Mouse (Mus musculus): ENCODE measurements around the gene Gm49661. TPM values are rescaled to one million over a fixed set of nuclear protein-coding genes. Genes with fewer than 3 reads are reported as not detected.

Gene Gm49661
- polyA plus RNA-seq, 1 experiment: not detected

DNA sequence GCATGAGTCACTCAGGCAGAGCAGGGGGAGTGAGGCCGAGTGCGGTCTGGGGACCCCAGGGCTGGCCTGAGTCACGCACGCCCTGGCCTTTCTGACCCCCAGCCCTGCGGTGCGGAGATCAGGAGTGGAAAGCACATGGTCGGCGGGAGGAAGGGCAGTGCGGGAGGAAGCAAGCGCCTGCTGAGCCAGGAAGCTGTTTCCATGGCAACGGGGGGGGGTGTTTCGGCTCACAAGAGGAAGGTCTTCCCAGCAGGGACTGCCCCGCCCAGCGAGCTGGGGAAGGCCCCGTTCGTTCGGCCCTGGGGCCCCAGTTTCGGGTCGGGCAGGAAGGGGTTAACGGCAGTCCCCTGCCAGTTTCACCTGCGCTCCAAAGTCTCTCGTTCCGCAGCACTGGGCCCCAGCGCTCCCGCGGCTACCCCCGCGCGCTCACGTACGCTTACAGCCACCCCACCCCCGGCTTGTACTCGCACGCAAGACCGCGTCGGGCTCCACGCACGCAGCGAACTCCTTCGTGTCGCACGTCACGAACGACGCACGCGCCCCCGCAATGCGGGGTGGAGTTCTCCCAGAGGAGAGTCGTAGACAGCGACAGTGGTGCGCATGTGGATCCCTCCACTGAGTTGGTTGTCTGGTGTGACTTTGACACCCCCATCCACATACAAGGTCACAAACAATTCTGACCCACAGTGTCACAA lies 16.6 kb upstream of the Gm49661 start:
- Histone ChIP-seq H3K4me1 (replicated peaks; ENCODE audit: control insufficient read depth, insufficient read depth, low read length) (peaks cover 39% of the 10 kb centered on the region), H3K4me3 (ENCODE audit: control insufficient read depth, insufficient read depth, low read length) (peak overlapping the region; percentile 58), H3K27me3 (ENCODE audit: control insufficient read depth, insufficient read depth, low read length) (no peaks in the 10 kb centered on the region), H3K27ac (ENCODE audit: control insufficient read depth, insufficient read depth, low read length) (peak overlapping the region; percentile 33), H3K36me3 (ENCODE audit: control insufficient read depth, insufficient read depth, low read length) (no peaks in the 10 kb centered on the region)
- WGBS: under 1% methylated on average over 53 of the region's 53 CpGs
- DNase-seq: peak; percentile 90
- TF ChIP-seq CTCF (IDR thresholded peaks at IDR 0.05; ENCODE audit: borderline replicate concordance, control insufficient read depth, extremely low read depth, insufficient read depth, low read length, poor library complexity) (no peak), POLR2A (IDR thresholded peaks at IDR 0.05; ENCODE audit: control insufficient read depth, extremely low read depth, insufficient read depth, low read length, poor library complexity) (no peak; the same call in 1 of the 2 replicates)

DNA sequence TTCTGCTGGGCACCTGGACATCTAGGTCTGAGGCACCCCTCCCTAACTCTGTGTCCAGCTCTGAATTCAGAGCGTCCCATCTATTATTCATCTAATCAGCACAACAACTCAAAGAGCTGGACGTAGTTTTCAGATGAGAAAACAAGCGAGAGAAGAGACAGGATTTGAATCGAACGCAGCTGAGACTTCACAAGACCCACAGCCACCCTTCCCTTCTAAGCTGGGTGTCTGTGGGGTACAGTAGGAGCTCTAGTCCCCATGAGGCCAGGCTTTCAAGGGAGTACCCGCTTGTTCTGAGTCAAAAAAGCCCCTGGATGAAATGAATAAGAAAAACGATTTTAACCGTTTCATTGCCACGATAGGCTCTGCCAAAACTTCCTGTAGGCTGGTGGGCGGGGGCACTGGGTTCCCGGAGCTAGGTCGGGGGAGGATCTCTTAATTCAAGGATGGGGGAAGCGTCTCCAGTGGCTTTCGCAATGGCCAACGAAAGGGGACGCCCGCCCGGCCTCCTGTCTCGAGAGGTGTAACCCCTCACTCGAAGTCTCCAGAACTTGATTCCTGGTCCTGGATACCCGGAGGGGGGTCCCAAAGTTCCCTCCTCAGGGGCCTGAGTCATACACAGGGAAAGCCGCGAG lies 15.9 kb upstream of the Gm49661 start:
- Histone ChIP-seq H3K27me3 (ENCODE audit: control insufficient read depth, insufficient read depth, low read length) (no peaks in the 10 kb centered on the region), H3K36me3 (ENCODE audit: control insufficient read depth, insufficient read depth, low read length) (no peaks in the 10 kb centered on the region), H3K4me1 (replicated peaks; ENCODE audit: control insufficient read depth, insufficient read depth, low read length) (peaks cover 40% of the 10 kb centered on the region), H3K4me3 (ENCODE audit: control insufficient read depth, insufficient read depth, low read length) (peak overlapping the region; percentile 58), H3K27ac (ENCODE audit: control insufficient read depth, insufficient read depth, low read length) (peak overlapping the region; percentile 22; the same call in 1 of the 2 replicates)
- TF ChIP-seq POLR2A (IDR thresholded peaks at IDR 0.05; ENCODE audit: control insufficient read depth, extremely low read depth, insufficient read depth, low read length, poor library complexity): no peak
- no peak for TF ChIP-seq CTCF (IDR thresholded peaks at IDR 0.05; ENCODE audit: borderline replicate concordance, control insufficient read depth, extremely low read depth, insufficient read depth, low read length, poor library complexity)
- WGBS: 5% methylated on average over 23 of the region's 23 CpGs
- DNase-seq: no peak

- Histone ChIP-seq H3K4me3 (ENCODE audit: control insufficient read depth, insufficient read depth, low read length) (no peak overlapping the region), H3K36me3 (ENCODE audit: control insufficient read depth, insufficient read depth, low read length) (no peaks in the 10 kb centered on the region), H3K4me1 (replicated peaks; ENCODE audit: control insufficient read depth, insufficient read depth, low read length) (peaks cover 46% of the 10 kb centered on the region), H3K27me3 (ENCODE audit: control insufficient read depth, insufficient read depth, low read length) (no peaks in the 10 kb centered on the region), H3K27ac (ENCODE audit: control insufficient read depth, insufficient read depth, low read length) (peak overlapping the region; percentile 22; the same call in 1 of the 2 replicates)
- DNase-seq: peak; percentile 28
- WGBS: 62% methylated on average over 16 of the region's 16 CpGs
- no peak for TF ChIP-seq POLR2A (IDR thresholded peaks at IDR 0.05; ENCODE audit: control insufficient read depth, extremely low read depth, insufficient read depth, low read length, poor library complexity)
- no peak for TF ChIP-seq CTCF (IDR thresholded peaks at IDR 0.05; ENCODE audit: borderline replicate concordance, control insufficient read depth, extremely low read depth, insufficient read depth, low read length, poor library complexity)
Observed at GRCm38 (mm10) chr8:84984294-84985048, 15.2 kb upstream of the Gm49661 start.

DNA sequence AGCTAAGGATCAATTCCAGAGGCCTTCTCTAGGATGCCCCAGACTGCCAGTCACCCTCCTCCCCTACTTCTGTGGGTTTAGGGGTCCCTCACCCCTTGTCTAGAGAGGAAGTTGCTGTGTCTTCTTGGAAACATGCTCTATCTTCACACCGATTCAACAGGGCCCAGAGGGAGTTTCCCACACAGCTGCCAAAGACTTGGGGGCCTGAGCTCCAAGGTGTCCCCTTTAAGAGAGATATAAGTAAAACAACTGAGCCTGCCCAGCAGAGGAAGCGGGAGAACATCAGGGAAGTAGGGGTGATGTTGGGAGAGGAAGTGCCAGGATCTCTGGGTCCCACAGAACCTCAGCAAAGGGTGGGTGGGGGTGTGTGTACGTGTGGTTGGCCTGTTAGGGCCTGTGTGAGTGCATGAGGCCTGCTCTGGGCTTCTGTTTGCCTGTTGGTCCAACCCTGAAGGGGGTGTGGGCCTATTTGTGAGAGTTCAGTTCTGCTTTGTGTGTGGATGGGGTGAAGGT lies 13.3 kb upstream of the Gm49661 start:
- no peak for TF ChIP-seq CTCF (IDR thresholded peaks at IDR 0.05; ENCODE audit: borderline replicate concordance, control insufficient read depth, extremely low read depth, insufficient read depth, low read length, poor library complexity)
- no peak for TF ChIP-seq POLR2A (IDR thresholded peaks at IDR 0.05; ENCODE audit: control insufficient read depth, extremely low read depth, insufficient read depth, low read length, poor library complexity)
- no peaks in the 10 kb centered on the region for H3K36me3 ChIP-seq (ENCODE audit: control insufficient read depth, insufficient read depth, low read length)
- DNase-seq: no peak
- 0 out of 2 replicates have a peak overlapping the region, but pooled peaks have one; percentile 22 for H3K27ac ChIP-seq (ENCODE audit: control insufficient read depth, insufficient read depth, low read length)
- 19% methylated on average over 3 of the region's 3 CpGs for WGBS
- no peaks in the 10 kb centered on the region for H3K27me3 ChIP-seq (ENCODE audit: control insufficient read depth, insufficient read depth, low read length)
- peaks cover 50% of the 10 kb centered on the region for H3K4me1 ChIP-seq (replicated peaks; ENCODE audit: control insufficient read depth, insufficient read depth, low read length)
- no peak overlapping the region for H3K4me3 ChIP-seq (ENCODE audit: control insufficient read depth, insufficient read depth, low read length)

- WGBS: 60% methylated on average over 15 of the region's 15 CpGs
- Histone ChIP-seq H3K36me3 (ENCODE audit: control insufficient read depth, insufficient read depth, low read length) (no peaks in the 10 kb centered on the region), H3K27me3 (ENCODE audit: control insufficient read depth, insufficient read depth, low read length) (no peaks in the 10 kb centered on the region), H3K4me1 (replicated peaks; ENCODE audit: control insufficient read depth, insufficient read depth, low read length) (peaks cover 50% of the 10 kb centered on the region), H3K27ac (ENCODE audit: control insufficient read depth, insufficient read depth, low read length) (0 out of 2 replicates have a peak overlapping the region, but pooled peaks have one; percentile 22), H3K4me3 (ENCODE audit: control insufficient read depth, insufficient read depth, low read length) (no peak overlapping the region)
- TF ChIP-seq CTCF (IDR thresholded peaks at IDR 0.05; ENCODE audit: borderline replicate concordance, control insufficient read depth, extremely low read depth, insufficient read depth, low read length, poor library complexity): no peak
- TF ChIP-seq POLR2A (IDR thresholded peaks at IDR 0.05; ENCODE audit: control insufficient read depth, extremely low read depth, insufficient read depth, low read length, poor library complexity): no peak
- no peak for DNase-seq
Observed at GRCm38 (mm10) chr8:84981644-84982498, 12.6 kb upstream of the Gm49661 start.

Data from thymus, adult 2 months (tissue).